Mouse (Mus musculus) erythroblast, embryonic 14.5 days (primary cell): ENCODE data around the gene 4930578C19Rik. TPM values are rescaled to one million over a fixed set of nuclear protein-coding genes. Genes with fewer than 3 reads are reported as not detected.
"Not testable (repeated sequence)": the region's sequence is repeated elsewhere in the genome, so short reads cannot be mapped to it uniquely, and the experiment has no call there.

Source experiments
- H3K27me3 ChIP-seq: 2 replicates; pipeline ENCODE4 v1.6.1; 2012; ENCODE audit warnings: inconsistent platforms; ENCODE audit not compliant: control insufficient read depth
- H3K36me3 ChIP-seq: 2 replicates; pipeline ENCODE4 v1.6.1; 2012; ENCODE audit warnings: mild to moderate bottlenecking, inconsistent platforms; ENCODE audit not compliant: control insufficient read depth
- H3K4me1 ChIP-seq: 2 replicates; pipeline ENCODE4 v1.6.1; 2012; ENCODE audit warnings: inconsistent platforms; ENCODE audit not compliant: control insufficient read depth
- H3K4me3 ChIP-seq: replicated peaks from 2 replicates; pipeline ENCODE3; 2012; ENCODE audit warnings: moderate library complexity, mild to moderate bottlenecking, inconsistent platforms
- H3K9me3 ChIP-seq: 2 replicates; pipeline ENCODE4 v1.6.1; 2012; ENCODE audit warnings: low read length, inconsistent platforms, mixed read lengths; ENCODE audit not compliant: control insufficient read depth
- GATA1 ChIP-seq: IDR thresholded peaks from 2 replicates; pipeline ENCODE4 v1.6.1; 2012; ENCODE audit warnings: low read length, inconsistent platforms, mixed read lengths
- TAL1 ChIP-seq: IDR thresholded peaks from 3 replicates; pipeline ENCODE4 v1.6.1; 2012; ENCODE audit warnings: low read length, inconsistent platforms, mixed read lengths
- polyA plus RNA-seq: library from polyadenylated mRNA; stranded (reverse); fragments of >175 nt; gene quantifications from 2 replicates; pipeline ENCODE4 v1.2.3, GENCODE M21; 2012

Gene 4930578C19Rik
- polyA plus RNA-seq, 1 experiment = not detected

GRCm38 (mm10) chrX:18414560-18414959, 46.6 kb downstream of the 4930578C19Rik start:
- TF ChIP-seq TAL1 = no peak
- TF ChIP-seq GATA1 = no peak

DNA sequence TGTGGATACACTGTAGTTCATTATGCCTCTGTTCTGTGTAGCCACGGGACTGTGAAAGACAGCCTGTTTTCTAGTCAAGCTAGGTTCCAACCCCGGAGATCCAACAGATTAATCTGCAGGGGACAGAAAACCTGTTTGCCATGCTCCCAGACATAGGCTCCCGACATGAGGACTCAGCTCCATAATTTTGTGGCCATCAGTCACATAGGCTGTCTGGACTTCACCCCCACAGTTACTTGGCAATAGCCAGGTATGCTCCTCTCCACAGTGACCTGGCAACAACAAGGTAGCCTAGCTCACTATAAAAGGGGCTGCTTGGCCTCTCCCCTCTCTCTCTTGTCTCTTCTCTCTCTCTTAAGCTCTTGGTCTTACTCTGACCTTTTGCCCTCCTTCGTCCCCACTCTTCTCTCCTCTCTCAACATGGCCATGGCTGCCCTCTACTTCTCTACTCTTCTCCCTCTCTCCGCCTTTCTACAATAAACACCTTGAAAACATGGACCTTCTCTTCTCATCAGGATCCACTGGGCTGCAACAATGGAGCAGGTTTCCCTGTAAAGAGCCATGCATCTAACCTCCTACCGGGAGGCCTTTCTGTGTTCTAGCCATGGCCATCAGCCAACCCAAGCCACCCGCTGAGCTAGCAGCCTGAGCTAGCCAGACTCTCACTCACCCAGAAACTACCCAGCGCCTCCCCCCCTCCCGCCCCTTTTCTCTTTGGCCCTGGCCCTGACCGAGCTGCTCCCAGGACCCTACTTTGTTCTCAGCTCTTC, 49.9 kb downstream of the 4930578C19Rik start:
- Histone ChIP-seq H3K4me3 (no peak overlapping the region), H3K27me3 (no peaks in the 10 kb centered on the region), H3K36me3 (no peaks in the 10 kb centered on the region), H3K9me3 (peaks cover 5% of the 10 kb centered on the region; the same call in 1 of the 2 replicates), H3K4me1 (no peaks in the 10 kb centered on the region)
- TF ChIP-seq TAL1 (no peak), GATA1 (no peak)

More at GRCm38 (mm10) chrX:18414560-18414959, 46.6 kb downstream of the 4930578C19Rik start:
- no peaks in the 10 kb centered on the region for H3K4me1 ChIP-seq
- H3K9me3 ChIP-seq = peaks cover 5% of the 10 kb centered on the region; the same call in 1 of the 2 replicates
- H3K4me3 ChIP-seq = no peak overlapping the region
- no peaks in the 10 kb centered on the region for H3K36me3 ChIP-seq
- no peaks in the 10 kb centered on the region for H3K27me3 ChIP-seq

DNA sequence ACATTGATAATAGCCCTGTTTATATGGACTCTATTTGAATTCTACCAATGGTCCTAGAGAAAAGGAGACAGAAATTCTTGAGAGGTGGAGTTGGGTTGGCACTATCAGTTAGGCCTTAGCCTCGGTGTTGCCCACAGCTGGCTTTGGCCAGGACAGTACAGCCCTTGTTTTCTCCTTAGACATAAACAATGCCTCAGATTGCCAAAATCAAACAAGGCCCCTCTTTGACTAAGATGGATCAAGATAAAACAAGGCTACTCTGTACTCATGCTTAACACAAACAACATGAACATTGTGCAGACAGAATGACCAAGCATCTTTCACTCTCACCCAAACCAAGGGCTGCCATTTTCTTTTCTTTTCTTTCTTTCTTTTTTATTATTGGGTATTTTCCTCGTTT, 51.6 kb downstream of the 4930578C19Rik start:
- H3K27me3 ChIP-seq = no peaks in the 10 kb centered on the region
- no peak for TF ChIP-seq GATA1
- no peak for TF ChIP-seq TAL1
- H3K9me3 ChIP-seq = peaks cover 5% of the 10 kb centered on the region; the same call in 1 of the 2 replicates
- H3K36me3 ChIP-seq = no peaks in the 10 kb centered on the region
- no peaks in the 10 kb centered on the region for H3K4me1 ChIP-seq
- H3K4me3 ChIP-seq = no peak overlapping the region

GRCm38 (mm10) chrX:18402296-18402695, 58.9 kb downstream of the 4930578C19Rik start:
- Histone ChIP-seq H3K27me3 (no peaks in the 10 kb centered on the region), H3K36me3 (no peaks in the 10 kb centered on the region), H3K4me3 (no peak overlapping the region), H3K4me1 (no peaks in the 10 kb centered on the region), H3K9me3 (no peaks in the 10 kb centered on the region)
- no peak for TF ChIP-seq TAL1
- TF ChIP-seq GATA1 = no peak

DNA sequence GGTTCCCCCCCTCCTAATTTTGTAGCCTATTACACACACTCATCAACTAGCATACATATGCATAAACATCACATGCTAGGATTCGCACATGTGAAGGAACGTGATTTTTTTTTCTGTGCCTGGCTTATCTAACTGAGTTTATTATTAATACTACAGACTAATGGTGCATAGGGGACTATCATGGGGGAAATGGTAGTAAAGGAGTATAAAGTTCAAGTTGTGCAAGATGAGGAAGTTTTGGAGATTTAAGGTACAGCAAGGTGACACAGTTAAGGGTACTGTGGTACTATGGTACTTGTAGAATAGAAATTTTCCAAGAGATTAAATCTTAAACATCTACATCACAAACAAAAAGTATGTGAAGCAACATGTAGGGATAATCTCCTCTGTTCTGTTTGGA, 64.5 kb downstream of the 4930578C19Rik start:
- H3K36me3 ChIP-seq = no peaks in the 10 kb centered on the region
- no peaks in the 10 kb centered on the region for H3K27me3 ChIP-seq
- no peak for TF ChIP-seq GATA1
- no peak for TF ChIP-seq TAL1
- no peak overlapping the region for H3K4me3 ChIP-seq
- no peaks in the 10 kb centered on the region for H3K9me3 ChIP-seq
- H3K4me1 ChIP-seq = no peaks in the 10 kb centered on the region

DNA sequence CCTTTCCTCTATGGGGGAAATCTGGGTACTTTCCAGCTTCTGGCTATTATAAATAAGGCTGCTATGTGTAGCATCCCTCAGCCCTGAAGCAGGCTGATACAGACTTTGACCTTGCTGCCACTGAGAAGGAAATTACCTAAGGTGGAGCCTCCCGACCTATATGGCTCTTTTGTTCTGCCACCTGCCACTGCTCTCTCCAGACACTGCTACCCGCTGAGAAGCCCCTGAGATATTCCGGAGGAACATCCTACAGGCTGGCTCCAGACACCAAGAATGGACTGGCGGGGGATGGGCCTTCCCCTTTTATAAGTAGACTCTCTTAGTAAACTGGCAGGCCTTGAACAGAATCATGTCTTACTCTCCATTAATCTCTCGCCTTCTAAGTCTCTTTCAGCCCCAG, 77.0 kb downstream of the 4930578C19Rik start:
- H3K4me1 ChIP-seq, H3K4me3 ChIP-seq, H3K9me3 ChIP-seq, H3K27me3 ChIP-seq, H3K36me3 ChIP-seq: not testable (repeated sequence)
